Mouse (Mus musculus) cerebellum, postnatal 10 days (tissue): Measurements from ENCODE around the gene Il10.
"Not testable (repeated sequence)": the region's sequence is repeated elsewhere in the genome, so short reads cannot be mapped to it uniquely, and the experiment has no call there.

Experiments
- DNase-seq, 2 experiments: peaks; one replicate each; pipeline ENCODE4 v3.0.0; 2021; ENCODE audit warnings: mixed read lengths in 2 of 2

Il10 gene

GRCm38 (mm10) chr1:131020425-131021310 lies 1.0 kb downstream of the Il10 start:
- DNase-seq = no peak

DNA sequence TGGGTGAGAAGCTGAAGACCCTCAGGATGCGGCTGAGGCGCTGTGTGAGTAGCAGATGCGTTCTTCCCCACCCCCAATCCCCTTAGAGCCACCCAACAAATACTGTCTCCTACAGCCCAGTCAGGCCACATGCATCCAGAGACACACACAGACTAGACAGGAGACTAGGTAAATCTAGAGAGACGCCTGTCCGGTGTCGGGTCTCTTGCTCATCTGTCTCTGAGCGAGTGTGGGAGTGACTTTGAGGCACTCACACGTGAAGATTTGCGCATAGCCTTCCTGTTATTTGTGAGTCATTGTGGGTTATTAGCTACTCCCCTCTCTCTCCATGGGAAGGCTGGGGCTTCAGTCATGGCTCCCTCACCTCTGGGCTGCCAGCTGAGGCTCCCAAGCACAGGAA lies 1.8 kb downstream of the Il10 start:
- no peak for DNase-seq

- DNase-seq = no peak
Measured at GRCm38 (mm10) chr1:131021900-131022590, 2.4 kb downstream of the Il10 start.

- peak; percentile 58 to 60 for DNase-seq
Measured at GRCm38 (mm10) chr1:131022591-131023249, 3.1 kb downstream of the Il10 start.

- DNase-seq = not testable (repeated sequence)
Measured at GRCm38 (mm10) chr1:131023250-131023858, 3.7 kb downstream of the Il10 start.

GRCm38 (mm10) chr1:131024900-131025842 lies 5.5 kb downstream of the Il10 start:
- no peak for DNase-seq

- no peak for DNase-seq
Measured at GRCm38 (mm10) chr1:131025843-131026190, 6.2 kb downstream of the Il10 start.

DNA sequence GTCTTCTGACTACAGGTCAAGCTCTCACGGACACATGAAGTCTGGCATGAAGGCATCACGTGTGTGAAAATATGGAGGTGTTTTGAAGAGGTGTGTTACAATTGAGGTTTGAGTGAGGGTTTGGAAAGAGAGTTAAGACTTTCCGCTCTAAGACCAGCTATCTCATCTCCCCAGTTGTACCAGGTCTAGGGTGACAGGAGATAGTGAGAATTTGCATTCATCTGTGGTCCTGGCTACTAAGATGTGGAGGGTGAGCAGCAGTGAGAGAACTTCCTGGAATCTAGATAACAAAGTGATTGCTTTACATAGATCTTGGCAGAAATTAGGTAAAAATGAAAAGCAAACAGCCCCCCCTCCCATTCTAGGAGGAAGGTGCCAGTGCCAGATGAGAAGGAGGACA lies 9.6 kb downstream of the Il10 start:
- DNase-seq = no peak

DNA sequence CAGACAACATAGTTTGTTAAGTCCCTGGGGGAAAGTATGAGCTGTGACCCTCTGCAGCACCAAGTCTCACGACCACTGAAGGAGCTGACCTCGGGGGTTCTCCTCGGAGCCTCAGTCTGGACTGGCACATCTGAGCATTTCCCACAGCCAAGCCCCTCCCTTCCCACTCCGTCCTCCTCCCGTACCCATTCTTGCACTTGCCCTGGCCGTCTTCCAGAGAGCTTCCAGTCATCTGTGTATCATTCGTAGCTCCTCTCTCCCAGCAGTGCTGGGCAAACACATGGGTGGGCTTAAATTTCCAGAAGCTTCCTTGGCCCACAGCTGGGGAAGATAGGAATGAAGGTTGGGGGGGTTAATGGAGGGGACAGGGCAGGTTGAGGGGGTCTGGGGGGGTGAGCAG lies 10.6 kb downstream of the Il10 start:
- peak; percentile 68 to 76 for DNase-seq

DNA sequence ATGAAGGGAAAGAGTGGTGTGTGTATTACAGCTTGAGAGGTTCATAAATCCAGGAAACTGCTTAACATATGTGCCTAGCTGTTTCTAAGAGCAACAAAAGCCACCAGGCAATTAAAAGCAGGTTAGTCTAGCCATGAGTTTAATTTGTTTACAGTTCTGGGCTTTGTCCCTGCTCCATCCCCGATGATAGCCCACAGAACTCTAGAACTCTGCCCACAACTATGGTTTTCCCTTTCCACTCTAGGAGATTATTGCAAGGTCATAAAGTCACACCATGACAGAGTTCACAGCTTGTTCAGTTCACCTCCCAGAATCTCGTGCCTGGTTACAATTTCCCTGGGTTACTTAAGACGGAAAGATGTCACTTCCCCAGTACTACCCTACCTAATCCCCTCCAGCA lies 11.6 kb downstream of the Il10 start:
- no peak for DNase-seq

- no peak for DNase-seq
Measured at GRCm38 (mm10) chr1:131038001-131038400, 18.4 kb downstream of the Il10 start.

DNA sequence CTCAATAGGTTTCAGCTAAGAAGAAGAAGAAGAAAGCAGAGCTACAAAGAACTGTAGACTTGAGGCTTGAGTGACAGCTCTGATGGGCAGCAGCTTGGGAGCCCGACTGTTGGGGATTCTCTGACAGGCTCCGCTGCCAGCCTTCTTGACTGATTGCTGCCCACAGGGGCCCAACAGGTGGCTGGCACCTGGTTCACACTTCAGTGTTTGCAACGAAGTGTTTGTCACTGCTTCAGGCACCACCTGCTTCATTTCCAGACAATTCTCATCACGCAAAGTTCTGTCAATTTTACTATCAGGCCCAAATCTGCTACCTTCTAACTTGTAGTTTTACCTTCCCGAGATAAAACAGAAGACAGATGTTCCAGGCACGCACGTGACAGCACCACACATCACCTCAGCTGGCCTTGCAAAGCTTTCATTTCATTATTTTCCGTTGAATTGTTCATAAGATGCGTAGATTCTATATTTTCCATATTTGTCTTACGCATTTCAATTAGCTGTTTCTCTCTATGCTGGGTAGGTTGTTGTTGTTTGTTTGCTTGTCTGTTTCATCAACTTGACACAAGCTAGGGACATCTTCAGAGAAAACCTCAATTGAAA lies 18.9 kb downstream of the Il10 start:
- DNase-seq = no peak

GRCm38 (mm10) chr1:131039479-131039878 lies 19.8 kb downstream of the Il10 start:
- DNase-seq = no peak

- DNase-seq = no peak
Measured at GRCm38 (mm10) chr1:131042263-131042662, 22.6 kb downstream of the Il10 start.

GRCm38 (mm10) chr1:131042721-131043120 lies 23.1 kb downstream of the Il10 start:
- DNase-seq = no peak

DNA sequence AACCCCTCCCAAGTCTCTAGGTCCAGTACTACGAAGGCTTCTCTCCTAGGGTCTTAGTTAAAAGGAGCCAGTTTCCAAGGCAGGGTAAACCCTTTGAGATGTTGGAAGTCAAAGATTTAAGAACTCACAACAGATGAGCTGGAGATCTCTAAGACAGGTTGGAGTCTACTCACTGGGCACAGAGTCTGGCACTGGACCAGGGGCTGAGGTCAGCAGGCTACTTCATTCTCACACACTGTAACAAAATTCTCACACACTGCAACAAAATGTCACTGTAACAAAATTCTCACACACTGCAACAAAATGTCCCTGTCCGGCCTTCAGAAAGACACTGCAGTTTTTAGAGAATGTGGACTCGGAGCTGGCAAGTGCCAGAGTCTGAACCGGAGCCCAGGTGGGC lies 24.0 kb downstream of the Il10 start:
- peak; percentile 41 to 44 for DNase-seq

- no peak for DNase-seq
Measured at GRCm38 (mm10) chr1:131045723-131046355, 26.2 kb downstream of the Il10 start.

- no peak for DNase-seq
Measured at GRCm38 (mm10) chr1:131046607-131047006, 27.0 kb downstream of the Il10 start.

DNA sequence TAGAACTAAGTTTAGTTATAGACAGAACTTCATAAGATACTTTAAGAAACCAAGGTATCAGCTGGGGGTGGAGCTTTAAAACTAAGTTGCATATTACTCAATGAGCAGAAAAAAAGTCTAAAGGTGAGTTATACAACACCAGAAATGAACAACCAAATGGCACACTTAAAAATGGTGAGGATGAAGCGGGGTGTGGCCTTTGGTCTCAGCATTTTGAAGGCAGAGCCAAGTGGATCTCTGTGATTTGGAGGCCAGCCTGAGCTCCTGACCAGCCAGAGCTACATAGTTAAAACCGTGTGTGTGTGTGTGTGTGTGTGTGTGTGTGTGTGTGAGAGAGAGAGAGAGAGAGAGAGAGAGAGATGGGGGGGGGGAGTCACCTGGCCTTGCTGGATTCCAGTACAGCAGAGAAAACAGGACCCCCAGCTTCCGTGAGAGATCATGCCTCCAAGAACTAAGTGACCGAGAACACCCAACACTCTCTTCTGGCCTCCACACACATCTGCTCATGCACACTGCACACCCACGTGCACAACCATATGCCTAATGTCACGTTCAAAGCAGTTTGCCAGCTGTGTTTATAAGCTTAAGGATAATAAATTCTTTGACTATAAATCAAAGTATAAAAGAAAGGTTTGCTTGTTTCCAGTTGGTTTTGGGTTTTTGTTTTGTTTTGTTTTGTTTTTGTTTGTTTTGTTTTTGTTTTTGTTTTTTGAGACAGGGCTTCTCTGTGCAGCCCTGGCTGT lies 28.6 kb downstream of the Il10 start:
- DNase-seq = no peak

DNA sequence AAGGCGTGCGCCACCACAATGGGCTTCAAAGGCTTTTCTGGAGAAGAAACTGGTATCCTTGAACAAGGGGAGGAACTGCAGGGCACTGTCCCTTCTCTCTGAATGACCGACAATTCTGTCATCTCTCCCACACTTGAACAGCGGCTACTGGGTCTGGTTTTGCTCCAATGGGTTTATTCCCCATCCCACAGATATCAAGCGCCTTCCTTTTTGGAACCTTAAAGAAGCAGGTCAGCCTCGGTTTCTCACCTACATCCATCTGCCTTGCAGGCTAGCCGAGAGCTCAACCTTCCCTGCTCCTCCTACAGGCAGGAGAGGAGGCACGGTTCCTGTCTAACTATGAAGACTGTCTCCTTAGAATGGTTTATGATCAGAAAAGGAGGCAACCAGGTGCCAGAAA lies 29.3 kb downstream of the Il10 start:
- no peak for DNase-seq
